8 mouse cellular contexts compared by ENCODE assay signal in the genomic region with DNA sequence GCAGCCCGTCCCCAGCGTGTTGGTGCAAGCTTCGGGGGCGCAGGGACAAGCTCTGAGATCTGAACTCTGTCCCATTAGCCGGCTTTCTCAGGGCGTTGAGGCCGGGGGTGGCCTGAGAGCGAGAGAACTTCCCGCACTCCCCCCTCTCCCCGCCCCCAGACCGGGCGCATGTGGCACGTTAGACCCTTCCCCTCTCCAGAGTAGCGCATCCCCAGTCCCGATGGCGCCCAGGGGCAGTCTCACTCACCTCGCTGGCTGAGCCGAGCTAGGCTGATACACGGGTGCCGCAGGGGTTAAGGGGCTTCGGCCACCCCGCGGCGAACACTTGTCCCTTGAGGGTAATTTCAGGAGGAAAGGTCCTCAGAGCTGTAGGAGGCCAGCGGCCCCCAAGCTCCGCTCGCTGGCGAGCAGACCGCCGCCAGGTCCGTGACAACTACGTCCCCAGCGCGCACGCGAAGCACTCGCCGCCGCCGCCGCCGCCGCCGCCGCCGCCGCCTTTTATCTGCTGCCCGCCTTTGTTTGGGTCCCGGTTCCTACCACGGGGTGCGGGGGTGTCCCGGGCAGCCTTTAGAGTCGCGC. TPM values are rescaled to one million over a fixed set of nuclear protein-coding genes. Genes with fewer than 3 reads are reported as not detected.
DNase-seq lines count a peak whose midpoint lies in the region; ATAC-seq and TF ChIP-seq lines count a peak whose summit lies in the region.

A gene (minus strand): TSS at position 490 of the 579 bp plus-strand sequence.

- no peaks in the 10 kb centered on the region for H3K9me3 ChIP-seq in hindbrain, embryonic 12.5 days (replicated peaks)
- no peaks in the 10 kb centered on the region for H3K9me3 ChIP-seq in limb, embryonic 15.5 days

- TF ChIP-seq EP300 in heart, adult 2 months (IDR thresholded peaks at IDR 0.05; ENCODE audit: insufficient read depth, low read depth, low read length) = no peak

- peaks cover 1% of the 10 kb centered on the region; the same call in 1 of the 2 replicates for H3K27me3 ChIP-seq in heart, adult 2 months (ENCODE audit: control insufficient read depth, insufficient read depth, low read length)
- H3K27me3 ChIP-seq in hindbrain, embryonic 12.5 days = peaks cover 19% of the 10 kb centered on the region
- peaks cover 51% of the 10 kb centered on the region for H3K27me3 ChIP-seq in limb, embryonic 15.5 days

- WGBS in heart, adult 2 months = 2% methylated on average over 52 of the region's 54 CpGs
- WGBS in hindbrain, embryonic 12.5 days = under 1% methylated on average over 48 of the region's 54 CpGs
- WGBS in limb, embryonic 15.5 days = 0% methylated on average over 49 of the region's 54 CpGs

- no peaks in the 10 kb centered on the region for H3K79me2 ChIP-seq in heart, adult 2 months (replicated peaks; ENCODE audit: control insufficient read depth, insufficient read depth, low read length)

- H3K4me1 ChIP-seq in heart, adult 2 months (ENCODE audit: control insufficient read depth, insufficient read depth, low read length) = no peaks in the 10 kb centered on the region
- H3K4me1 ChIP-seq in hindbrain, embryonic 12.5 days = peaks cover 52% of the 10 kb centered on the region
- H3K4me1 ChIP-seq in limb, embryonic 15.5 days = peaks cover 15% of the 10 kb centered on the region

- peak within 1 kb of the TSS; percentile 68 for H3K4me2 ChIP-seq in hindbrain, embryonic 12.5 days (replicated peaks)
- peak within 1 kb of the TSS; percentile 72 for H3K4me2 ChIP-seq in limb, embryonic 15.5 days

- intact Hi-C loops in heart, adult 2 months (cut with DNase I) = loop anchor here (5.0 kb wide), 1 partner anchor 320 kb away; no protein-coding TSS in a partner anchor
- intact Hi-C loops in heart, postnatal 10 days (cut with DNase I) = loop anchor here (2.0 to 5.0 kb wide), 2 partner anchors 119 to 145 kb away; no protein-coding TSS in a partner anchor

- H3K4me3 ChIP-seq in heart, adult 2 months = peak within 1 kb of the TSS; percentile 18
- peak within 1 kb of the TSS; percentile 57 for H3K4me3 ChIP-seq in hindbrain, embryonic 12.5 days
- peak within 1 kb of the TSS; percentile 36 for H3K4me3 ChIP-seq in limb, embryonic 15.5 days

- H3K36me3 ChIP-seq in heart, adult 2 months (ENCODE audit: control insufficient read depth, insufficient read depth, low read length) = no peaks in the 10 kb centered on the region
- no peaks in the 10 kb centered on the region for H3K36me3 ChIP-seq in hindbrain, embryonic 12.5 days
- no peaks in the 10 kb centered on the region for H3K36me3 ChIP-seq in limb, embryonic 15.5 days

- no peak within 1 kb of the TSS for H3K27ac ChIP-seq in heart, adult 2 months
- H3K27ac ChIP-seq in hindbrain, embryonic 12.5 days = peak within 1 kb of the TSS; percentile 79
- H3K27ac ChIP-seq in limb, embryonic 15.5 days = no peak within 1 kb of the TSS

- TF ChIP-seq CTCF in heart, adult 2 months (IDR thresholded peaks at IDR 0.05) = no peak

- peak in 1 of 2 experiments; percentile 22 for DNase-seq in heart, adult 2 months
- DNase-seq in heart, postnatal 10 days = no peak
- DNase-seq in Muller cell, postnatal 12 days (ENCODE audit: inconsistent ontology term) = peak; percentile 14
- peak; percentile 23 for DNase-seq in testis, postnatal 14 days (ENCODE audit: low spot score)
- no peak for DNase-seq in T-cell, adult 2 months (ENCODE audit: low spot score)
- no peak for DNase-seq in kidney, postnatal 10 days

- peak; percentile 83 for ATAC-seq in hindbrain, embryonic 12.5 days (ENCODE audit: low FRiP score)
- ATAC-seq in limb, embryonic 15.5 days (ENCODE audit: insufficient number of reproducible peaks, low FRiP score, low TSS enrichment, low read depth) = no peak

- H3K9ac ChIP-seq in heart, adult 2 months (ENCODE audit: low read depth, low read length) = no peak within 1 kb of the TSS
- H3K9ac ChIP-seq in hindbrain, embryonic 12.5 days = peak within 1 kb of the TSS; percentile 85
- no peak within 1 kb of the TSS for H3K9ac ChIP-seq in limb, embryonic 15.5 days

- no peak for TF ChIP-seq POLR2A in heart, adult 2 months (IDR thresholded peaks at IDR 0.05; ENCODE audit: insufficient read depth, low read depth, low read length)

RNA-seq across cellular contexts. Expression of the gene that starts here (rescaled TPM):
- total RNA-seq in heart, adult 2 months (2021) = not detected
- not detected in 2 replicates for polyA plus RNA-seq in heart, adult 2 months (2012; rRNA removed)
- total RNA-seq in heart, postnatal 10 days (2021) = under 1 TPM in 1 of 2 experiments, not detected in 1; 0.14 TPM
- 13.2 and 14.7 TPM in 2 replicates for polyA plus RNA-seq in hindbrain, embryonic 12.5 days (2016; fragmentation: Nextera tagmentation; extraction: Ambion mirVana)
- 0.07 and 0.13 TPM in 2 replicates for polyA plus RNA-seq in limb, embryonic 15.5 days (2015; fragmentation: Nextera tagmentation; extraction: Ambion mirVana)

Comparison
In these comparisons a context has a peak if more than half of its experiments do, and no peak if none do; other contexts are left out.
1. RNA of the gene that starts here (polyA plus RNA-seq): 13.2 to 14.7 TPM in hindbrain, embryonic 12.5 days; 0.07 to 0.13 TPM in limb, embryonic 15.5 days and not detected in heart, adult 2 months; every median in the first group is over 10 times any median in the second.
2. DNase-seq: peak in Muller cell, postnatal 12 days (single experiment) and testis, postnatal 14 days (single experiment); none in heart, postnatal 10 days (0 of 2), T-cell, adult 2 months (single experiment) and kidney, postnatal 10 days (single experiment).
3. Peak in every context shown above with its lines, with median percentiles within 50 percentile points of each other: H3K4me3 ChIP-seq.